Mouse (Mus musculus) thymus, adult 2 months (tissue): ENCODE results near the gene Gm29609.

ENCODE experiments used
- CTCF ChIP-seq: fragments of 200-500 bp; IDR thresholded peaks from 2 replicates; pipeline ENCODE4 v1.5.1; 2012; ENCODE audit warnings: mild to moderate bottlenecking, control low read depth, low read length, moderate library complexity, borderline replicate concordance; ENCODE audit not compliant: control insufficient read depth, poor library complexity, insufficient read depth; ENCODE audit errors: extremely low read depth
- POLR2A ChIP-seq: fragments of 200-500 bp; IDR thresholded peaks from 2 replicates; pipeline ENCODE4 v1.6.1; 2012; ENCODE audit warnings: mild to moderate bottlenecking, low read length, control low read depth, moderate library complexity; ENCODE audit not compliant: control insufficient read depth, poor library complexity, insufficient read depth; ENCODE audit errors: extremely low read depth

DNA sequence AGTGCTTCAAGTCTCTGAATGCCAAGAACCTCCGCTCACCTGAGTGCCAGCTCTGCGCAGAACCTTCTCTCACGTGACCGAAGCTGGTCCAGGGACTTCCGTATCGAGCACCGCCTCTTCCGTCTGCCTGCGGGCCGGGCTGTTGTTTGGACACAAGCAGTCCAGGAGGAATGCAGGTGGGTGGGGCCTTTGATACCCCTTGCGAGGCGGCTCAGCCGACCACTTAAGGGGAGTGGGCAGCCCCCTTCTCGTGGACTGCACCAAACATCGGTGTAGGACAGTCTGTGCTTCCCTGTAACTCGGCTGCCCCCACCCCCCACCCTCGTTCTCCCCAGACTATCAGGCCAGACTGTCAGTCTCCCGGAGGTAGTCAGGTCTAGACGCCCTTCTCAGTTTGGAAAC is 25.6 kb downstream of the Gm29609 start, which contains the start of gene Mpv17:
- TF ChIP-seq CTCF = no peak
- TF ChIP-seq POLR2A = peak; percentile 58
